Mouse (Mus musculus) olfactory bulb, adult 2 months (tissue): ENCODE measurements around the gene Nav2.

Source experiments
- CTCF ChIP-seq: fragments of 200-500 bp; IDR thresholded peaks from 2 replicates; pipeline ENCODE4 v1.5.1; 2012; ENCODE audit warnings: low read depth, mild to moderate bottlenecking, low read length, moderate library complexity; ENCODE audit not compliant: insufficient read depth
- POLR2A ChIP-seq: fragments of 200-500 bp; IDR thresholded peaks from 2 replicates; pipeline ENCODE4 v1.6.1; 2012; ENCODE audit warnings: mild to moderate bottlenecking, low read depth, low read length, moderate library complexity; ENCODE audit not compliant: insufficient read depth

DNA sequence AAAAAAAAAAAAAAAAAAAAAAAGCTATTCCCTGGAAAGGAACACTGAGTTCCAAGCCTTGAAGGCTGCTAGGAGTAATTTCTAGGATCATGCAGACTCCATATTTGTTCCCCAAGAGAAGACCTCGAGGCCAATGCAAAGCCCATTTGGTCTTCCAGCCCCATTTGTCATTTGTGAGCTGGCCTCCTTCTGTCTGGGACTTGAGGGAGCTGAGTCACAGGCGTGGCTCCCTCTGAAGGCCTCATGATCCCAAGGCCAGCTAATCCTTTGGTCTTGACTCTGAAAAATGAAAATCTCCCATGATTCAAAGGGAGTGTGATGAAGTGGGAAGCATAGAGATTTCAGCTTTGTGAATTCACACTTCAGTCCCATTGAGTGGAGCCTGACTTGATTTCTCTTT lies 370.0 kb downstream of the Nav2 start:
- TF ChIP-seq POLR2A (no peak), CTCF (no peak)
